Mouse (Mus musculus): ENCODE results near the gene Lims1. TPM values are rescaled to one million over a fixed set of nuclear protein-coding genes. Genes with fewer than 3 reads are reported as not detected.

Lims1 gene
- polyA plus RNA-seq (2014; fragmentation: Illumina TruSeq; extraction: RNeasy Lipid Tissue Mini Kit (QIAGEN cat#74804); ENCODE audit: low read depth, low replicate concordance), result 92.3 TPM

GRCm38 (mm10) chr10:58323028-58323991 is at the start of gene Lims1:
Gene Lims1, plus strand, starts transcription at chr10:58323466.

GRCm38 (mm10) chr10:58446384-58447279 is 123.4 kb downstream of the Lims1 start, which contains the start of gene Ranbp2:
Gene Ranbp2, plus strand, starts transcription at chr10:58446920.

Other genes starting within 250 kb of the Lims1 start
- gene AW822073, start 98.5 kb upstream of the Lims1 start, polyA plus RNA-seq (2014; fragmentation: Illumina TruSeq; extraction: RNeasy Lipid Tissue Mini Kit (QIAGEN cat#74804); ENCODE audit: low read depth, low replicate concordance), result not detected
- not detected for gene Duxf3, start 90.8 kb upstream of the Lims1 start, polyA plus RNA-seq (2014; fragmentation: Illumina TruSeq; extraction: RNeasy Lipid Tissue Mini Kit (QIAGEN cat#74804); ENCODE audit: low read depth, low replicate concordance)
- not detected for gene Gm4981, start 86.8 kb upstream of the Lims1 start, polyA plus RNA-seq (2014; fragmentation: Illumina TruSeq; extraction: RNeasy Lipid Tissue Mini Kit (QIAGEN cat#74804); ENCODE audit: low read depth, low replicate concordance)
- 60.8 TPM for gene Gcc2, start 68.0 kb upstream of the Lims1 start, polyA plus RNA-seq (2014; fragmentation: Illumina TruSeq; extraction: RNeasy Lipid Tissue Mini Kit (QIAGEN cat#74804); ENCODE audit: low read depth, low replicate concordance)
- 143 TPM for gene Ranbp2, start 123.5 kb downstream of the Lims1 start, polyA plus RNA-seq (2014; fragmentation: Illumina TruSeq; extraction: RNeasy Lipid Tissue Mini Kit (QIAGEN cat#74804); ENCODE audit: low read depth, low replicate concordance)
- 8.2 TPM for gene Ccdc138, start 174.5 kb downstream of the Lims1 start, polyA plus RNA-seq (2014; fragmentation: Illumina TruSeq; extraction: RNeasy Lipid Tissue Mini Kit (QIAGEN cat#74804); ENCODE audit: low read depth, low replicate concordance)

Measured in kidney, adult 10 weeks (tissue).